Mouse (Mus musculus) stomach, embryonic 16.5 days (tissue): ENCODE results near the gene Isy1. TPM values are rescaled to one million over a fixed set of nuclear protein-coding genes. Genes with fewer than 3 reads are reported as not detected.

ENCODE experiments used
- ATAC-seq: fragments of 200-750 bp; cut with Nextera tagmentation; 2 replicates; pipeline ENCODE4 v1.8.0; 2017; ENCODE audit warnings: moderate number of reproducible peaks, moderate TSS enrichment; ENCODE audit not compliant: insufficient read depth, low FRiP score
- H3K27ac ChIP-seq: fragments of 300-500 bp; sonication (generic); 2 replicates; pipeline ENCODE4 v1.5.1; 2014; ENCODE audit warnings: low read length
- H3K27me3 ChIP-seq: fragments of 300-500 bp; sonication (generic); 2 replicates; pipeline ENCODE4 v1.6.1; 2014; ENCODE audit warnings: low read length, control low read depth, mixed read lengths; ENCODE audit not compliant: control insufficient read depth, insufficient read depth
- H3K36me3 ChIP-seq: fragments of 300-500 bp; sonication (generic); 2 replicates; pipeline ENCODE4 v1.6.1; 2014; ENCODE audit warnings: low read length; ENCODE audit not compliant: control insufficient read depth, insufficient read depth
- H3K4me1 ChIP-seq: fragments of 300-500 bp; sonication (generic); 2 replicates; pipeline ENCODE4 v1.6.1; 2014; ENCODE audit warnings: low read length, control low read depth, mixed read lengths; ENCODE audit not compliant: control insufficient read depth, insufficient read depth
- H3K4me2 ChIP-seq: fragments of 300-500 bp; sonication (generic); 2 replicates; pipeline ENCODE4 v1.6.1; 2014; ENCODE audit warnings: low read depth, low read length, mixed read lengths
- H3K4me3 ChIP-seq: fragments of 300-500 bp; sonication (generic); replicated peaks from 2 replicates; pipeline ENCODE4 v1.5.1; 2014; ENCODE audit warnings: mild to moderate bottlenecking, low read length
- H3K9ac ChIP-seq: fragments of 300-500 bp; sonication (generic); 2 replicates; pipeline ENCODE4 v1.6.1; 2014; ENCODE audit warnings: low read length
- H3K9me3 ChIP-seq: fragments of 300-500 bp; sonication (generic); replicated peaks from 2 replicates; pipeline ENCODE4 v1.6.1; 2016; ENCODE audit warnings: low read length, control low read depth; ENCODE audit not compliant: control insufficient read depth
- WGBS: fragments of 180-500 bp; shearing (Covaris S2); extraction: QIAGEN DNeasy Blood & Tissue Kit; methylation state at CpG from one replicate; pipeline ENCODE4 v1.1.7; 2014; 5-methylcytosine and 5-hydroxymethylcytosine counted together
- polyA plus RNA-seq: library from polyadenylated mRNA; unstranded; fragments of >200 nt; fragmentation: Nextera tagmentation; extraction: Ambion mirVana; gene quantifications from 2 replicates; pipeline ENCODE4 v1.2.1, GENCODE M21; 2015

Gene Isy1
- polyA plus RNA-seq, 1 experiment from 2014 or later = 48.1 TPM

- Histone ChIP-seq H3K4me3 (no peak overlapping the region), H3K27me3 (no peaks in the 10 kb centered on the region), H3K27ac (no peak overlapping the region), H3K36me3 (peaks cover 26% of the 10 kb centered on the region), H3K9me3 (no peaks in the 10 kb centered on the region), H3K4me1 (peaks cover 6% of the 10 kb centered on the region; the same call in 1 of the 2 replicates), H3K9ac (peak overlapping the region; percentile 95; the same call in 1 of the 2 replicates), H3K4me2 (no peak overlapping the region; the same call in 1 of the 2 replicates)
- WGBS = 56% methylated on average over 11 of the region's 11 CpGs
- ATAC-seq = no peak
Measured at GRCm38 (mm10) chr6:87839797-87840341, 1.3 kb upstream of the Isy1 start.

- Histone ChIP-seq H3K4me1 (peaks cover 6% of the 10 kb centered on the region; the same call in 1 of the 2 replicates), H3K4me2 (no peak within 1 kb of the TSS), H3K36me3 (peaks cover 3% of the 10 kb centered on the region; the same call in 1 of the 2 replicates), H3K4me3 (no peak within 1 kb of the TSS), H3K27me3 (no peaks in the 10 kb centered on the region), H3K9ac (no peak within 1 kb of the TSS), H3K9me3 (no peaks in the 10 kb centered on the region), H3K27ac (no peak within 1 kb of the TSS)
- WGBS = 91% methylated on average over 7 of the region's 7 CpGs
- ATAC-seq = no peak
Measured at GRCm38 (mm10) chr6:87835695-87836094, 2.9 kb downstream of the Isy1 start, which contains the start of gene Gm45140. Gene Gm45140 (minus strand): TSS chr6:87835795.

- WGBS = 91% methylated on average over 2 of the region's 2 CpGs
- no peak overlapping the region for H3K9ac ChIP-seq
- H3K4me3 ChIP-seq = no peak overlapping the region
- H3K27me3 ChIP-seq = no peaks in the 10 kb centered on the region
- no peak for ATAC-seq
- no peak overlapping the region for H3K27ac ChIP-seq
- H3K4me2 ChIP-seq = no peak overlapping the region
- peaks cover 19% of the 10 kb centered on the region for H3K36me3 ChIP-seq
- H3K4me1 ChIP-seq = no peaks in the 10 kb centered on the region
- H3K9me3 ChIP-seq = no peaks in the 10 kb centered on the region
Measured at GRCm38 (mm10) chr6:87820366-87820765, 18.2 kb downstream of the Isy1 start.

GRCm38 (mm10) chr6:87814486-87814885 lies 24.1 kb downstream of the Isy1 start:
- H3K9ac ChIP-seq = no peak overlapping the region
- H3K27ac ChIP-seq = no peak overlapping the region
- H3K9me3 ChIP-seq = no peaks in the 10 kb centered on the region
- peaks cover 15% of the 10 kb centered on the region for H3K4me1 ChIP-seq
- H3K4me2 ChIP-seq = no peak overlapping the region
- H3K4me3 ChIP-seq = no peak overlapping the region
- 88% methylated on average over 5 of the region's 5 CpGs for WGBS
- no peak for ATAC-seq
- no peaks in the 10 kb centered on the region for H3K27me3 ChIP-seq
- 0 out of 2 replicates have a peak, but pooled peaks cover 5% of the 10 kb centered on the region for H3K36me3 ChIP-seq

- 75% methylated on average over 1 of the region's 1 CpGs for WGBS
Measured at GRCm38 (mm10) chr6:87812656-87813055, 25.9 kb downstream of the Isy1 start.

GRCm38 (mm10) chr6:87811675-87812338 lies 26.8 kb downstream of the Isy1 start, which contains the start of gene Rab43:
Gene Rab43 (minus strand): TSS chr6:87812164.
- Histone ChIP-seq H3K4me2 (peak within 1 kb of the TSS; percentile 89), H3K9ac (peak within 1 kb of the TSS; percentile 89), H3K9me3 (no peaks in the 10 kb centered on the region), H3K27me3 (no peaks in the 10 kb centered on the region), H3K27ac (peak within 1 kb of the TSS; percentile 84), H3K4me3 (peak within 1 kb of the TSS; percentile 71), H3K4me1 (peaks cover 19% of the 10 kb centered on the region), H3K36me3 (no peaks in the 10 kb centered on the region)
- WGBS = under 1% methylated on average over 55 of the region's 56 CpGs
- peak; percentile 97 for ATAC-seq

More at GRCm38 (mm10) chr6:87812656-87813055, 25.9 kb downstream of the Isy1 start:
- H3K9me3 ChIP-seq = no peaks in the 10 kb centered on the region
- H3K9ac ChIP-seq = peak overlapping the region; percentile 89; the same call in 1 of the 2 replicates
- H3K4me2 ChIP-seq = peak overlapping the region; percentile 89
- peaks cover 19% of the 10 kb centered on the region for H3K4me1 ChIP-seq
- 0 out of 2 replicates have a peak, but pooled peaks cover 1% of the 10 kb centered on the region for H3K36me3 ChIP-seq
- peak overlapping the region; percentile 71 for H3K4me3 ChIP-seq
- no peak for ATAC-seq
- peak overlapping the region; percentile 84; the same call in 1 of the 2 replicates for H3K27ac ChIP-seq
- H3K27me3 ChIP-seq = no peaks in the 10 kb centered on the region

- H3K27me3 ChIP-seq = no peaks in the 10 kb centered on the region
- H3K36me3 ChIP-seq = no peaks in the 10 kb centered on the region
- H3K27ac ChIP-seq = peak overlapping the region; percentile 84
- H3K4me1 ChIP-seq = peaks cover 19% of the 10 kb centered on the region
- H3K9ac ChIP-seq = peak overlapping the region; percentile 89
- H3K9me3 ChIP-seq = no peaks in the 10 kb centered on the region
- under 1% methylated on average over 77 of the region's 77 CpGs for WGBS
- ATAC-seq = 0 out of 2 replicates have a peak, but pooled peaks have one; percentile 1
- peak overlapping the region; percentile 89 for H3K4me2 ChIP-seq
- peak overlapping the region; percentile 71 for H3K4me3 ChIP-seq
Measured at GRCm38 (mm10) chr6:87810713-87811669, 27.6 kb downstream of the Isy1 start.

- Histone ChIP-seq H3K27ac (peak overlapping the region; percentile 54; the same call in 1 of the 2 replicates), H3K9ac (peak overlapping the region; percentile 89)
Measured at GRCm38 (mm10) chr6:87810311-87810710, 28.3 kb downstream of the Isy1 start.

More at GRCm38 (mm10) chr6:87810311-87810710, 28.3 kb downstream of the Isy1 start:
- H3K4me3 ChIP-seq = peak overlapping the region; percentile 71
- H3K9me3 ChIP-seq = no peaks in the 10 kb centered on the region
- no peaks in the 10 kb centered on the region for H3K36me3 ChIP-seq
- peak overlapping the region; percentile 89 for H3K4me2 ChIP-seq
- no peak for ATAC-seq
- peaks cover 19% of the 10 kb centered on the region for H3K4me1 ChIP-seq
- WGBS = 37% methylated on average over 6 of the region's 6 CpGs
- H3K27me3 ChIP-seq = no peaks in the 10 kb centered on the region
